Mouse (Mus musculus): ENCODE data around the gene Fev.

Fev gene

DNA sequence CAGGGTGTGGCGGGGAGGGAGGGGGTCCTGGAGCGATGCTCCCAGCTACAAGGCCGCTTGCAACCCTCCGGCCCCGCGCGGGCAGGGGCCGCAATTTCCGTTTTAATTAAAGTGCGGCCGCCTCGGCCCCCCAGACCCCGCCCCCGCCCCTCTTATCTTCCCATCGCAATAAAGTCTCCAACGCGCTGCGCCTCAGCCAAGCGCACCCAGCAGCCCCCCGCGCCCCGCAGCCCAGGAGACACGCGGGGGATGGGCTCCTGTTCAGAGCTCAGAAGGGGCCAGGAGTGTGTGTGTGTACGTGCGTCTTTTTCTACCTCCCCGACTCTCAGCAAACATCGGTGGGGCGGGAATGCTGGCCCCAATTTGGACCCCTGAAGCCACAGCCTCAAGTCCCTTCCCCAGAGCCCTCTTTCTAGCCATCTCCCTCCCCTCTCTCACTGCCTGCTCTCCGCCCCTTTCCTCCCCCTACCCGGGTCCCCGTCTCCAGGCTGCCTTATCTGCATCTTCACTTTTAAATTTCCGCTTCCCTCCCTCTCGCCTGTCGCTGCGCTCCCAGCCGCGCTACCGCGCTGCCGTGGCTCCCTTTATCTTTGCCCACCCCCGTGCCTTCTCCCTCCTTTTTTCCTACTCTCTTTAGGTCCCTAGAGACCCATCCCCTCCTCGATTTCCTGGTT lies at the start of gene Fev:
TSS of gene Fev (minus strand) at position 51 of the 674 bp plus-strand sequence.
- DNase-seq (ENCODE audit: low spot score), result no peak

DNA sequence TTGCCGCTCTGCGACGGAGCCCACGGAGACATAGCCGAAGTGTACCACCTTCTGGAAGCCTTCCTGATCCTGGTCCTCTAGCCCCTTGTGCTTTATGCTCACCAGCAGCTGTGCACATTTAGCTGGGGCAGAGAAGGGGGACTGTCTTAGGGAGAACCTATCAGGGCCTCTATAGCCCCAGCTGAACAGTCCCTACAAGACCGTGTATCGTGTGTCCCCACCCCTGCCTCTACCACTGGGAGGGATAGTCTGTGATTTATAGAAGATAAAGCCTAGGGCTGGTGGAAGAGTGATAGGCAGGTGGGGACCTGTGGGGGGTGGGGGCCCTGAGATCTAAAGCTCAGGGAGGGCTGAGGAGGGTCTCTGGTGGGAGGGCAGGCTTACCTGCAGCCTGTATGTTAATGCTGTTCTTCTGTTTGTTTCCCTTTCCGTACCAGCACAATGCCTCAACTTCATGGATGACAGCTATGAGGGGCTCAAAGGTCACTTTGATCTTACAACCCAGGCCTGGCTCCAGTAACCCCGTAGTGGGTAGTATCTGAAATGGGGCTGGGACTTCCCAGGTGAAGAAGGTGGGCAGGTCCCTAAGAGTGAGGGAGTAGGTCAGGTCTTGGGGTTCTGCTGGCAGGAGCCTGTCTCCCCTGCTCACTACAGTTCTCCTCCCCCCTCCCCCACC lies 42.5 kb upstream of the Fev start:
- no peak for DNase-seq (ENCODE audit: low spot score)

DNA sequence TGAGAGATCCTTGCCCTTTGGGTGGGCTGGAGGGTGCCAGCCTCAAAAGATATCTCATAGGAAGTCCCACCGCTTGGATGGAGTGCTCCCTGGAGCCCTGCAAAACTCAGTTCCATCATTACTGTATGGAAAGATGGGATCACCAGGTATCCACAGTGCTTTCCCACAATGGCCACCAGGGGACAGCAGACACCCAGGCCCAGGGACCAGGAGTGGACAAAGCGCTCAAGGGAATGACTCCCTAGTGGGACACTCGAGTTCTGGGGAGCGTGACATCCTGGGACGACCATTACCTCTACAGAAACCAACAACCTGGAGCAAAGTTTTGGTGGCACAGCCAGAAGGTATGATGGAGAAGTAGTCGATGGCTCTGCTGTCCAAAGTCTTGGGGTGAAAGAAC lies 41.5 kb upstream of the Fev start:
- DNase-seq (ENCODE audit: low spot score), result peak; percentile 69

DNA sequence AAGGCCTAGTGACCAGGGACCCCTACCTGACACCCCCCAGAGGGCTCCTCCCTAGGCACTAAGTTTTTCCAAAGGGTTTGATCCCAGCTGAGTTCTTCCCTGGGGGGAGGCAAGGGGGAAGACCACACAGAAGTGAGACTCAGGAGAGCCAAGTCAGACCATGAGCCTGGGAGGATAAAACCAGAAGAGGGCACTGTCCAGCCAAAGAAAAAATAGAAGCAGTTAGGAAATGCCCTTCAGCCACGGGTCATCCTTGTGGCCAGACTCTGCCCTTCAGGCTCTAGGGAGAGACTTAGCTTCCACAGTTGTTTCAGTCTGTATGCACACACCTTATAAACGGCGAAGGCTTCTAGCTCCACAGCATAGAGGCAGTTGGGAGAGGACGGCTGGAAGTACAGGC lies 39.2 kb upstream of the Fev start:
- no peak for DNase-seq (ENCODE audit: low spot score)

DNA sequence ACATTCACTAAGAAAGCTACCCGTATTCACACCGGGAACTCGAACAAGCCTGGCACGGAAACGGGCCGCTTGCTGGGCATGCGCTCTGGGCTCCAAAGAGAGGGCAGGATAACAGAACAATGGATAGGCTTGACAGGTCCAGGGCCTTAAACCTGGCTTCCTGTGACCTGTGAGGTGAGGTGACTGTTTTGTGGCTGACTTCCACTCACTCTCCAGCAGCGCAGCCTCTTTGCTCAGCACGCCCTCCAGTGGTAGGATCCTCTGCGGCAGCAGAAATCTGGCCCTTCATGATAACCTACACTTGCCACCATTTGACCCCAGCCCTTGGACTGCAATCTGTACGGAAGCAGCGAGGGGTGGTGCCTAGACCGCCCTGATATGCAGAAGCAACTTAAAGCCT lies 30.5 kb upstream of the Fev start:
- DNase-seq (ENCODE audit: low spot score), result no peak

DNA sequence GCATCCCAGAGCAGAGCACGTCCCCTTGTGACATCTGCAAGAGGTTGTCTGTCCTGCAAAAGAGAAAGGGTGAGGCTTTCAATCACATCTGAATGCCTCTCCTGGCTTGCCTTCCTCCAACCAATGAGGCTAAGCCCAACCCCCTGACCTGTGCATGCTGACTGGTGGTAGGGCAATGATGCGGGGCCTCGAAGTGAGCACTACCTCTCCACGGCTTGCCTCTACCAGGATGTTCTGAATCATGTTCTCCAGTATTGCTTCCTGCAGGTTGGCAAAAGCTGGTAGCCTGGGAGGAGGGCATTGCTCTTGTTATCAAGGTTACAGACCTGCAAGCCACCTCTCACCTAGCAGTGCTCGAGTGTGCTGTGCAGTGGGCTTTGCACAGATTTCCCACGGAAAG lies 17.0 kb upstream of the Fev start:
- DNase-seq (ENCODE audit: low spot score), result no peak

DNA sequence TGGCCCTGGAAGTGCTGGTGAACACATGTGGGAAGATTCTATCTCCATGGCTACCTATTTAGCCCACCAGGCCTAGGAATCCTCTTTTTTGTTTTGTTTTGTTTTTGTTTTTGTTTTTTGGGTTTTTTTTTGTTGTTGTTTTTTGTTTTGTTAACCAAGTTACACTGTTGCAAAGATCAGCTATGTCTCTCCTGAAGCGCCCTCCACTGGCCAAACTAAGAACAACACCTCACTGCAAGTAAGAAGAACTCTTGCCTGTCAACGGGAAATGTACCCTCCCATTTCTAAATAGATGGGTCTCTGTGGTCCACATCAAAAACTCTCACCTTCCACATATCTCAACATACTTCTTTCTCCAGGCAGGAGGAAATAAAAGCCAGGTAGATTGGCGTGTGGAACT lies 16.5 kb upstream of the Fev start:
- peak; percentile 83 for DNase-seq (ENCODE audit: low spot score)

DNA sequence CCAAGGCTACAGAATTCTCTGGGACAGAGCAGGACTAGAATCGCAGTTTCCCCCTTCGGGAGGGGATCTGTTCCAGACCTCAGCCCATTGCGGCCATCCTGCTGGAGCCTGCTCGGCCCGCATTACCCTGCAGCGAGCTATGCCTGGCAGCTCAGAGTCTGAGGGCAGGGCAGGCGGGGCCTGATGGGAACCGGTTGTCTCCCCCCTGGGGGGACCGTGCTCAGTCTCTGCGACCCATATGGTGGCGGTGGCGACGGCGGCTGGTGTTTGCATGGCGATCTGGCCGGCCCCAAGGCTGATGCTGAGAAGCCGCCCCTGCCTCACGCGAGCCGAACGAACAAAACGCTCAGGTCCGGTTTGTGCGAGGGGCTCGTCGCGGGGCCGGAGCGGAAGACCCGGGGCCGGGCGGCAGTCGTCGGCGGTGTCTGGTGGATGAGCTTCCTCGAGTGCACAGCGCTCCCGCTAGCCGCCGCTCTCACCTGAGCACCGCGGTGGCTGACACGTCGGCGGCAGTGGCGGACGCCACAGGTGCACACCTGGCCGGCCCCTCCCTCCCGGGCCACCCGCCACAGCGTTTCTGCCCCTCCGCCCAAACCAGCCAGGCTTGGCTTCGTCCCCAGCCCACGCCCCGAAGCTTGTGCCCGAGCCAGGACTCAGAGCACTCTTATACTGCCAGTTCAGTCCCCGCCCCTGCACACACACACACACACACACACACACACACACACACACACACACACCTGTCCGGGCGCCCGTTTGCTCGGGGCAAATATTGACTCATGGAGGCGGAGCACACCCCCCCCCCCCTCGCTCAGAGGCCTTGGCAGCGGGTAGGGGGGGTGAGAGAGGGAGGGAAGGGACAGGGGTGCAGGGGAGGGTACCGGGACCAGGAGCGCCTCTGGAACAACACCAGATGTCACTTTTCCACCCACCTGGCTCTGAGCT lies 15.4 kb upstream of the Fev start:
- DNase-seq (ENCODE audit: low spot score), result no peak

DNA sequence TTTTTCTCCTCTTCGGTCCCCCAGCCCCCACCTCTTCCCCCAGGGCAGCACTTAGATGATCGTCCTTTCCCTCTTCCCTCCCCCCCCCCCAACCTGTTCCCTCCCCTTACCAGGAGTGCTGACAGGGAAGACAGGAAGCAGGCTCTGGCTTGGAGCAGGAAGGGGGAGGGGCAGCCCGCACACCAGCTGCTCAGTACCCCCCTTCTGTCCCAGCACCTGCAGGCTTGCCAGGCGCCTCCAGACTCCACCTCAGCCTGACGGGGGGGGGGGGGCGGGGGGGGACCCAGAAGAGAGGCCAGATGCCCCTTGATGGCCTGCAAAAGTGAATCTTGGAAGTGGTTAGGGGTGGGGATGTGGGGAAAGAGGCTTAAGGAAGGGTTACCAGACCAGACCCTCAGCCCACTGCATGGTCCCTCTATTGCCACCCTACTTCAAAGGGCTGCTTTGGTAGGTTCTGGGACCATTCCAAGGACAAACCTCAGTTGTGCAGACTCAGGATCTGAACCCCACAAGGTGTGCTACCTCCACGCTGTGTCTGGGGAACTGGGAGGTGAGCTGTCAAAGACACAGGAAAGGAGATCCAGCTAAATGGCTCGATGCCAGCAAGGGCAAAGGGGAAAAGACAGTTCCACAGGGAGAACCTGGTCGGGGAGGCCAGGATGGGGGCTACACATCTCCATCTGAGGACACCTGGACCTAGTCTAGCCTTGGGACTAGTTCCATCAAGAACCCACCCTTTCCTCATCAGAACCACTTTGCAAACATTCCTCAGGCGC lies 13.6 kb upstream of the Fev start:
- no peak for DNase-seq (ENCODE audit: low spot score)

DNA sequence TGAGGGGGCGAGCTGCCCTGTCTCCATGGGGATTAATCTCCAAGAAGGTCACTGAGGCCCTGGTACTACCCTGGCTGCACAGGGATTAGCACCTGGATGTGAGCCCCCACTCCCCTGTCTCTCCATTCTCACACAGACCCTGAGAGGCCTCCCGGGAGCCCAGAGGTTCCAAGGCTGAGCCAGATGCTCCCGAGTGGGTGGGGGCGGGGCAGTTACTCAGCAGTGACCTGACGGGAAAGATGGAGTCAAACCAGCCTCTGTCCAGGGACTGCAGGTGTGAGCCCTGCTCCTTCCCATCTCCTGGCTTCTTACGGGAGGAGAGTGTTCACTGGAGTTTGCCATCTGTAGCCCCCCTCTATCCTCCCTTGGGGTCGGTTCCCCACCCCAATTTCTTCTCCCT lies 12.8 kb upstream of the Fev start:
- no peak for DNase-seq (ENCODE audit: low spot score)

DNA sequence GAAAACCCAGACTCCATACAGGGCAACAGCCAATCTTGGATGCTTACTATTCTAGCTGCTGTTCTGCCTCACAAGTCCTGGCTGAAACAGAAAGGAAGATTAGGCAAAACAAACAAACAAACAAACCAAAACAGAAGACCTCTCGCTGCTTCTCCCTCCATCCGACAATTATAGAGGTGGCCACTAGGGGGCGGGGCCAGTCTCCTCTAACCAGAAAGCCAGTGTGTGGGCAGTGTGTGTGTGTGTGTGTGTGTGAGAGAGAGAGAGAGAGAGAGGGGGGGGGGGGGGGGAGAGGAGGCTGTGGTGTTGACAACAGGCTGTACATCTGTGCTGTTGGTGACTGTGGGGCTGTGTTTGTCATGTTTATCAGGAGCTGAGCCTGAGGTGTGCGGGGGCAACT lies 9.7 kb upstream of the Fev start:
- DNase-seq (ENCODE audit: low spot score), result peak; percentile 81

DNA sequence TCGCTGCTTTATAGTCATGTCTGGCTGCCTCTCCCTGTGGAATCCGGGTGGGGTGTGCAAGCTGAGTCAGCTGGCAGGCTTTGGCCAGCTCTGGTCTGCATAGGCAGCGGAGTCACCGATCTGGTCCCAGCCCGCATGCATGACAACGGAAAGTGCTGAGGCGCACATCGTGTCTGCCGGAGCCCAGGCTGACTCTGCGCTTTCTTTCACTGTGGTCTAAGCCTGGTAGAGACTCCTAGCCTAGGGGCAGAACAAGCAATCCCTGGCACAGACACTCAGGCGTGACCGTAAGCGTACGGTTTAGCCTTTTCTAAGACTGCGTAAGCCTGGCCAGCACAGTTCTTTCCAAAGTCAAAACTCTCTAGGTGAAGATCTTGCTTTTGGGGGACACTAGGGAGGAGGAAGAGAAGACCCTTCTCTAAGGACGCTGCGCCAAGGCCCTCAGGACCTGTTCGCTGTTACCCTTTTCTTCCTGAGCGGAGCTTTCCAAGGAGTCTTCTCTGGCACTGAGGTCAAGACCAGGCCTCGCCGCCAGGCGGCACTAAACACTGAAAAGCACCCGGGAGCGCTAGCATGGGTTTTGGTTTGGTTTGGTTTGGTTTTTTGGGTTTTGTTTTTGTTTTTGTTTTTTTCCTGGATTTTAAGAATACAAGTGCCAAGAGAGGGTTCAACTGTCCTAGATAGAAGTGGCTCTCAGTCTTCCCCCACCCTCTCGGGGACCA lies 8.1 kb upstream of the Fev start, which contains the start of gene Cryba2:
TSS of gene Cryba2 (minus strand) at position 10 of the 722 bp plus-strand sequence.
- DNase-seq (ENCODE audit: low spot score), result peak; percentile 80

DNA sequence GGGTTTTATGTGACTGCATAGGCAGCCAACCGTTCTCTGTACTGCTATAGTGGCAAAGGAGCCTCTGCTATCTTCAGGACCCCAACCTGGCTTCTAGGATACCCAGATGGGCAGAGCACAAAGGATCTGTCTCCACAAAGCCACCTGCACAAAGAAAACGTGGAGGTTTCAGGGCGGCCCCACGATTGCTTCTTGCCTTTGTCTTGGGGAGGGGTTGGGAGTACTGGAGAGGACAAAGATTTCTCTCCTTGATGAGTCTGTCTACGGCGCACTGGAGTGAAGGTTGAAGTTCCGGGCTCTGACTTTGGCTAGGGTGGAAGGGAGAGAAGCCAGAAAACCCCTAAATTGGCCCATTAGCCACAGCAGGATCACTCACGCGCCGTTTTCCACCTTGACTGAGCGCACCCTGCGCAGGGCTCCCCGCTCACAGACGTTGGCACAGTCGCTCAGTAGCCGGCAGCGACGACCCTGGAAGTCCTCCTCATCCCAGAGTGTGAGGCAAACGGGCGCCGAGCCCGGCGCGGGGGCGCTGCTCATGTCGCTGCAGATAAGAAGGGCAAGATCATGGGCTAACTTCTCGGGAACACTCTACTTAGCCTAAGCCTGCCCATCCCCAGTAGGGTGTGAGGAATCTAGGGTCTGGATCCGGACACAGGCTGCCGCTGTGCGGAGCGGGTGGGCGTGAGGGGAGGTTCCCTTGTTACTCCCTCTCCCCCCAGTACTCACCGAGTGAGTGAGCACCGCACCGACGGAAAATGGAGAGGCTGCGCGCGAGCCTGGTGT lies 7.3 kb upstream of the Fev start:
- DNase-seq (ENCODE audit: low spot score), result no peak

DNA sequence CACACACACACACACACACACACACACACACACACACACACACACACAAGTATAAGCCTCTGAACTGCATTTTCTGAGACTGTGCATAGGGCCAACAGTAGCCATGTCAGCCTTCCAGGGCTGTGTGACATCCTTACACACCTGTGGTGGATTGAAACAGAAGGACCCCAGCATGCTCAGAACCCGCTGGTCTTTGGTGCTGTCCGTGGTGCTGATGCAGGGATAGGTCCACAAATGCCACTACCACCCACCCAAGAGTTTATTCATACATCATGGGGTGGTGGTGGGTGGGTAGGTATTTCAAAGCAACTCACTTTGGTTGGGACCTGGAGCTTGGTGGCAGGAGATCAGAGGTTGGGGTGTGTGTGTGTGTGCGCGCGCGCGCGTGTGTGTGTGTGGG lies 6.3 kb upstream of the Fev start:
- DNase-seq (ENCODE audit: low spot score), result peak; percentile 79

DNA sequence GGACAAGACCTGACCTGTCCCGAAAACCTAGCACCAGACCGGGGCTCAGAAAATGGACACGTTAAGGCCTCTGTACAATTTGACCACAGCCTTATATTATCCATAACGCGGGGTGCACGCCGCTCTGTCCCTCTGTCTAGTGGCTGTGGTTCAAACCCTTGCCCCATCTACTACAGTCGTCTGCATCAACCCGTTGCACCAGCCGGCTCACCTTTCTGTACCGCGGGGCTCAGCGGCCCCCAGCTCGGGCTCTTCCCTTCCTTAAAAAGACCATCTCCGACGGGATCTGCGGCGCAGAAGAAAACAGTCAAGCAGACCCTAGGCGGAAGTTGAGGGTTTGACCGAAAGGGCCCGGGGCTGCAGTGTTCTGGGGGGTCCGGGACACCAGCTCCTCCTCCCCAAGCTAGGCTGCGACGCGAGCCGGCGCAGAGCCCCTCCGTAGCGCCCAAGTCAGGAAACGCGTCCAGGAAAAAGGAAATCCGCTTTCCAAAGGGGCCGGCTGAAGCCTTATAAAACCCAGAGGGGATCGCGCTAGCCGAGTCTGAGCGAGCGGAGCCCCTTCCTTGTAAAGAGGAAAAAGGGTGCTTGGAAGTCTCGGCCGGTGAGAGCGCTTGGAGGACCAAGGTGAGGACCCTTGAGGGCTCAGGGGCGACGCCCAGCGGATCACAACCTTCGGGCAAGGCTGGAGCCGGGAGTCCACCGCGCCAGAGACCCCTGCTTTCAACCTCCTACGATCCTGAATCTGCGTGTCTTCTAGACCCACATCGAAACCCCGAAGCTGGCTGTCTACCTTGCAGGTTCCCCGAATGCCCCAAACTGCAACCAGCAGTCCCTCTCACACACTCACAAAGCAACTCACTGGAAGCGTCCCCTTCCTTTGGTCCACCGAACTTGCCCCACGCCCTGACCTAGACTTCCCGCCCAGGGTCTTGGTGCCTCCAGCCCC lies 750 bp downstream of the Fev start:
- no peak for DNase-seq (ENCODE audit: low spot score)

DNA sequence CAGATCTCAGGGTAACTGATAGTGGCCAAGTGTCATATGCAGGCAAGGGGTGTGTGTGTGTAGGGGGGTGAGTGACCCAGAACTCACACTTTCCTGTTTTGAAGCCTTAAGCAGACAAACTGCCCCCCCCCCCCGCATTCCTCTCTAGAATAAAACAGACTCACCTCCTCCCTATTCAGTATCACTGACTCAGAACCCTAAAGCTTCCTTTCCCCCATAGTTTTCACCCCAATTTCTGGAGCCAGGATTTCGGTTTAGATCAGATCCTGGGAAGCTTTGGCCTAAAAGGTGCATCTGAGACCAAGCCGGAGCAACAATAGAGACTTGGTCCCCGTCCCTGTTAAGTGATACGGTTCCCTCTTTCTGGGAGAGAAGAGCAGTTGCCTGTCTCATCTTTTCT lies 1.8 kb downstream of the Fev start:
- DNase-seq (ENCODE audit: low spot score), result no peak

DNA sequence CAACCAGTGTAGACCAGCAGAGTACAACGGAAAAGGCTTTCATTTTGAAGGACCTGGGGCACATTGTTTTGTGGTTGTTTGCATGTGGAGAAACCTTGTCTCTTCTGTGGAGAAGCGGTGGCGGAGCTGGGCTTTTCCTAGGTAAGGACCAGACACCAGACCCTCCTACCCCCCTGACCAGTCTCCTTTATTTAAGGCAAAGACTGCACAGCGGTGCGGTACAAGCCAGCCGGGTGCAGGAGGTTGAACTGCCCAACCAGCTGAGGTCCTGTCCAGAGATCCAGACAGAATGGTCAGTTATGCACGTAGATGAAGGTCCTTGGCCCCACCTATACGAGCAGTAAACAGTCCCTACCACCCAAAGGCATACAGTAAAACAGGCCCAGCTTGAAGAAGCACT lies 2.4 kb downstream of the Fev start:
- DNase-seq (ENCODE audit: low spot score), result no peak

DNA sequence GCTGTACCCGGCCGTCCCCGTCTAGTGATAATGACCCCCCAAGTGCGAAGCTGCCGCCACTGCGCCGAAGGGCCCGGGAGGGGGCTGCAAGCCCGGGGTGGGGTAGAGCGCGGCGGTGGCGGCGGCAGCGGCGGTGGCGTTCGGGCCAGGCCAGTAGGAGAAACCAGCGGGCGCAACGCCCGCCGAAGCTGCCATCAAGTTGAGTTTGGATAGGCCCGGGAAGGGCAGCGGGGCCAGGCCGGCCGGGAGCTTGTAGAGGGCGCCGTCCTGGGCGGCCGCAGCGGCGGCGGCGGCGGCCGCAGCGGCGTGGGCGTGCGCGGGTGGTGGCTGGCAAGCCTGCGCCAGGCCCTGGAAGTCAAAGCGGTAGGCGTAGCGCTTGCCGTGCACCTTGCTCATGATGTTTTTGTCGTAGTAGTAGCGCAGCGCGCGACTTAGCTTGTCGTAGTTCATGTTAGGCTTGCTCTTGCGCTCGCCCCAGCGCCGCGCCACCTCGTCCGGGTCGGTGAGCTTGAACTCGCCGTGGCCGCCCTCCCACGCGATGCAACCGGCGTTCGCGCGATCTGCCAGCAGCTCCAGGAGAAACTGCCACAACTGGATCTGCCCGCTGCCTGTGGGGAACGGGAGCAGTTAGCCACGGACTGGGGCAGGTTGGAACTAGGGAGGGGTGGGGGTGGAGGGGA lies 3.0 kb downstream of the Fev start:
- no peak for DNase-seq (ENCODE audit: low spot score)
